Mouse (Mus musculus) intestine, embryonic 14.5 days (tissue): ENCODE results near the gene Mre11a. TPM values are rescaled to one million over a fixed set of nuclear protein-coding genes. Genes with fewer than 3 reads are reported as not detected.

Source experiments
- ATAC-seq: fragments of 200-750 bp; cut with Nextera tagmentation; replicated peaks from 2 replicates; pipeline ENCODE4 v1.8.0; 2017; ENCODE audit warnings: low read depth, moderate number of reproducible peaks, moderate TSS enrichment, moderate library complexity; ENCODE audit not compliant: low FRiP score, low TSS enrichment
- DNase-seq: peaks from one replicate; pipeline ENCODE4 v3.0.0-alpha.2; 2018; ENCODE audit warnings: low spot score
- H3K27ac ChIP-seq: fragments of 300-500 bp; sonication (generic); 2 replicates; pipeline ENCODE4 v1.5.1; 2014; ENCODE audit warnings: low read depth, mild to moderate bottlenecking, control low read depth
- H3K27me3 ChIP-seq: fragments of 300-500 bp; sonication (generic); replicated peaks from 2 replicates; pipeline ENCODE4 v1.6.1; 2014; ENCODE audit warnings: low read length, control low read depth; ENCODE audit not compliant: control insufficient read depth, insufficient read depth
- H3K36me3 ChIP-seq: fragments of 300-500 bp; sonication (generic); 2 replicates; pipeline ENCODE4 v1.6.1; 2014; ENCODE audit warnings: low read length, control low read depth; ENCODE audit not compliant: control insufficient read depth, insufficient read depth
- H3K4me1 ChIP-seq: fragments of 300-500 bp; sonication (generic); replicated peaks from 2 replicates; pipeline ENCODE4 v1.6.1; 2014; ENCODE audit warnings: low read length, control low read depth, mixed read lengths; ENCODE audit not compliant: control insufficient read depth, insufficient read depth
- H3K4me2 ChIP-seq: fragments of 300-500 bp; sonication (generic); 2 replicates; pipeline ENCODE4 v1.6.1; 2014; ENCODE audit warnings: low read length
- H3K4me3 ChIP-seq: fragments of 300-500 bp; sonication (generic); 2 replicates; pipeline ENCODE4 v1.5.1; 2014; ENCODE audit warnings: low read depth, low read length, control low read depth, mixed read lengths
- H3K9ac ChIP-seq: fragments of 300-500 bp; sonication (generic); 2 replicates; pipeline ENCODE4 v1.6.1; 2014; ENCODE audit warnings: mild to moderate bottlenecking, low read length
- H3K9me3 ChIP-seq: fragments of 300-500 bp; sonication (generic); 2 replicates; pipeline ENCODE4 v1.6.1; 2016; ENCODE audit warnings: low read length, control low read depth; ENCODE audit not compliant: control insufficient read depth
- WGBS: fragments of 180-500 bp; shearing (Covaris S2); extraction: QIAGEN DNeasy Blood & Tissue Kit; methylation state at CpG from one replicate; pipeline ENCODE4 v1.1.7; 2014; 5-methylcytosine and 5-hydroxymethylcytosine counted together
- polyA plus RNA-seq: library from polyadenylated mRNA; unstranded; fragments of >200 nt; fragmentation: Nextera tagmentation; extraction: Ambion mirVana; gene quantifications from 2 replicates; pipeline ENCODE4 v1.2.1, GENCODE M21; 2014

The Mre11a gene
- polyA plus RNA-seq, 1 experiment from 2014 or later = 29.6 TPM

DNA sequence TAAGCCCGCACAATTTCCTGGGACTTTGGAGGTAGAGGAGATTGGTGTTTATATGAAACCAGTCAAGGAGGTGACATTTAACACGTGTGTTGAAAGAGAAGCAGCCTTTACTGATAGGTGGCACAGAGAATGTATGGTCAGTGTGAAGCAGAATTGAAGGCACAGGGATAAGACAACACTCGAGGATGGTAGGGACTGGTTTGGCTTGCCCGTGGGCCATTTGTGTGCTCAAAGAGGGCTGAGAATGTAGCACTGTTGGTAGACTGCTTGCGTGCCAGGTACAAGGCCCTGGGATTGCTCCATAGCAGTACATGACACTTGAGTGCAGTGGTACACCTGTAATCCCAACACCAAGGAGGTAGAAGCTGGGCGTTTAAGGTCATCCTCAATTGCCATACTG is 2.9 kb downstream of the Mre11a start:
- Histone ChIP-seq H3K9me3 (no peaks in the 10 kb centered on the region), H3K4me2 (no peak overlapping the region), H3K4me3 (no peak overlapping the region), H3K27ac (no peak overlapping the region), H3K36me3 (peaks cover 58% of the 10 kb centered on the region), H3K9ac (no peak overlapping the region), H3K27me3 (no peaks in the 10 kb centered on the region), H3K4me1 (peaks cover 6% of the 10 kb centered on the region; the same call in 1 of the 2 replicates)
- 84% methylated on average over 6 of the region's 6 CpGs for WGBS
- DNase-seq (no peak), ATAC-seq (no peak)

DNA sequence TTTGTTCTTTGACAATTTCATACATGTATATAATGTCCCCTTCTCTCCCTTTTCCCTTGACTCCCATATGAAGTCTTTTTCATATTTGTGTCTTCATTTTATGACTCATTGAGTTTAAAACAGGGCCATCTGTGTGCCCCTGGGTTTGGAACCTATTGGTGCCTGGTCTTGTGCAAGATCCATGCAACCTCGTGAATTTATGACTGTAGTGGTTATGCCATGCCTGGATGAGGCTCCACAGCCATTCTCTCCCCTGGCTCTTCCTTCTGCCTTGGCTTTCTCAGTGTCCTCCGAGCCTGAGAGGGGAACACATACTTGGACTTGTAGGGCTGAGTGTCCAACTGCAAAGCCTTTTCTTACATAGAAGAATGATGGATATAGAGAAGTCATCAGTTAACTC is 21.3 kb downstream of the Mre11a start:
- Histone ChIP-seq H3K4me3 (no peak overlapping the region), H3K4me2 (no peak overlapping the region), H3K27me3 (no peaks in the 10 kb centered on the region), H3K36me3 (peaks cover 70% of the 10 kb centered on the region), H3K4me1 (no peaks in the 10 kb centered on the region), H3K9ac (no peak overlapping the region), H3K9me3 (no peaks in the 10 kb centered on the region), H3K27ac (no peak overlapping the region)
- DNase-seq (no peak), ATAC-seq (no peak)
- 86% methylated on average over 2 of the region's 2 CpGs for WGBS

DNA sequence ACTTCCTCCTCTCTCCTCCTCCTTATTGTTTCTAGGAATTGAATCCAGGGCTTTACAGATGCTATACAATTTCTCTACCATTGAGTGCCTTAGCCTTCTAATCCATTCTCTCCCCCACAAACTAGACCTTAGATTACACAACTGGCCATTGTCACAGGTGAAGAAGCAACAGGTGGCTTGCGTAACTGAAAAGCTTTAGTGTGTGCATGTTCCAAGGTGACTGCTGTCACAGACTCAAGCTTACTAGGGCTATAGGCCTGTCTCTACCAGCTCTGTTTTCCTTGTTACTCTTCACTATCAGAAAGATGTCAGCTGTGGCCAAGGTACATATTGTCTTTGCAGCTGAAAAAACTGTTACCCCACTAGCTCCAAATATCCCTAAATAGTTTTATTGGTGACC is 22.3 kb downstream of the Mre11a start:
- Histone ChIP-seq H3K4me3 (no peak overlapping the region), H3K9ac (no peak overlapping the region), H3K4me1 (no peaks in the 10 kb centered on the region), H3K4me2 (no peak overlapping the region), H3K36me3 (peaks cover 68% of the 10 kb centered on the region), H3K27me3 (no peaks in the 10 kb centered on the region), H3K9me3 (no peaks in the 10 kb centered on the region), H3K27ac (no peak overlapping the region)
- ATAC-seq (no peak), DNase-seq (no peak)
- WGBS = 91% methylated on average over 1 of the region's 1 CpGs

DNA sequence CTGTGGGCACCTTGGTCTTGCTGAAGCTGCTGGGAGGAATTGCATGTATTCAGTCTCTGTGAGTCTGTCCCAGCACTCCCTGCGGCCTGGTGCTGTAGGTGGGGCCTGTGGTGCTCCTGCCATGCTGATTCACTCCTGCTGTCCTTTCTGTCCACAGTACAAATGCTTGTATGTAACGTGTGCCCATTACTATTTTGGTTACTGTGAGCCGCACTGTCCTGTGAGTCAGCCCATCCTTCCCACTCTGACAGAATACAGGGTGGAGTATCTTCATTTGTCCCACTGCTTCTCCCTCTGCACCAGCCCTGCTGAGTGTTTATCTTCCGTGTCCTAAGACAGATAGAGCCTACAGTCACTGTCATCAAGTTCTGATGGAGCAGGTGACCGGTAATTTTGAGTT is 25.7 kb downstream of the Mre11a start:
- DNase-seq (no peak), ATAC-seq (no peak)
- Histone ChIP-seq H3K4me3 (no peak overlapping the region), H3K27me3 (no peaks in the 10 kb centered on the region), H3K4me1 (no peaks in the 10 kb centered on the region), H3K36me3 (peaks cover 77% of the 10 kb centered on the region), H3K9ac (no peak overlapping the region), H3K27ac (no peak overlapping the region), H3K4me2 (no peak overlapping the region), H3K9me3 (no peaks in the 10 kb centered on the region)
- 95% methylated on average over 5 of the region's 5 CpGs for WGBS

DNA sequence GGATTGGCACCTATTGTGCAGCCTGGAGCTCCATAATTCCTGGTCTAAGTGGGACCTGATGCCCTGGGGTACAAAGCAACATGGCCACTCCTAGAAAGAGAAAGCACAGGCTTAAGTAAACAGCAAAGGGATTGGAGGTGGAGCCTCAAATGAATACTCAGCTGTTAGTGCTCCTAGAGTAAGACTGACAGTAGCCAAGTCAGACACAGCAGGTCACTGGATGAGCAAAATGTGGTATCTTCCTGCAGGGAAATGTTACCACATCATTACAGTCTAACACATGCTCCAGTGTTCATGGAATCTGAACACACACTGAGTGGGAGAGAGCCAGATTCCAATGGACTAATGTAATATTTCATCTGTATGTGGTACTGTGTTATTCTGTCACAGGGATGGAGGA is 36.9 kb downstream of the Mre11a start:
- no peaks in the 10 kb centered on the region for H3K4me1 ChIP-seq
- ATAC-seq (no peak), DNase-seq (no peak)
- peaks cover 85% of the 10 kb centered on the region for H3K36me3 ChIP-seq
- no peaks in the 10 kb centered on the region for H3K9me3 ChIP-seq
- H3K4me3 ChIP-seq = no peak overlapping the region
- no peak overlapping the region for H3K27ac ChIP-seq
- H3K9ac ChIP-seq = no peak overlapping the region
- H3K27me3 ChIP-seq = no peaks in the 10 kb centered on the region
- no peak overlapping the region for H3K4me2 ChIP-seq

DNA sequence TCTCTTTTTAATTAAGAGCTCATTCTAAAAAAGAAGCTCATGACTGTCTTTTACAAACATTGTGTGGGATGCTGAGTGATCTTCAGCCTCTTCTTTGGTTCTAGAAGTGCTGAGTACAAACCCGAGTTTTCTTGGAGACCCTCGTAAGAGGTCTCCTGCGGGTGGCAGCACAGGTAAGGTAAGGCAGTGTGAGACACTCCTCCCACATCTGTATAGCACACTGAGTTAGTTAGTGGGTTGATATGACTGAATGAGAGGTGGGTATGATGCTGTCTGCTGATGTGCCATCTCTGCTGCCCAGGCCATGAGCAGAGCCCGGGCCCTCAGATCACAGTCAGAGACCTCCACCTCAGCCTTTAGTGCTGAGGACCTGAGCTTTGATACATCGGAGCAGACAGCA is 40.4 kb downstream of the Mre11a start:
- no peaks in the 10 kb centered on the region for H3K9me3 ChIP-seq
- 84% methylated on average over 5 of the region's 5 CpGs for WGBS
- no peaks in the 10 kb centered on the region for H3K27me3 ChIP-seq
- H3K27ac ChIP-seq = no peak overlapping the region
- ATAC-seq = no peak
- DNase-seq = no peak
- no peak overlapping the region for H3K9ac ChIP-seq
- H3K4me1 ChIP-seq = no peaks in the 10 kb centered on the region
- H3K4me3 ChIP-seq = no peak overlapping the region
- H3K36me3 ChIP-seq = peaks cover 75% of the 10 kb centered on the region
- no peak overlapping the region for H3K4me2 ChIP-seq

DNA sequence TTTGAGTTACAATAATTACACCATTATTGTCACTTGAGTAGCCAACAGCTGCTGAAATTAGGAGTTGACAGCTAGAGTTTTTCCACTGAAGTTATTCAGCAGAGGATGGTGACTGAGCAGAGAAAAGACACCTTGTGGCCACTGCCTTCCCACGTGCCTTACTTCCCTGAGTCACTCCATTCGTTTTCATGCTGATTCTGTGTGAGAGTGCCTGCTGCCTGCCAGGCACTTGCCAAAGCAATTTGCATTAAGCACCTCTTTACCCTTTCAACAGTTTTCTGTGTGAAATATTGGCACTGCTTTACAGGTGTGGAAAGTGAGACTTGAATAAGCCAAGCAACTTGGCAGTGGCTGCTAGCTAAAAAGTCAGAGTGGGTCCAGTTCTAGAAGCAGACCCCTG is 43.4 kb downstream of the Mre11a start:
- DNase-seq (no peak), ATAC-seq (no peak)
- no peak overlapping the region for H3K4me3 ChIP-seq
- 71% methylated on average over 2 of the region's 2 CpGs for WGBS
- no peaks in the 10 kb centered on the region for H3K9me3 ChIP-seq
- H3K36me3 ChIP-seq = peaks cover 75% of the 10 kb centered on the region
- H3K9ac ChIP-seq = no peak overlapping the region
- H3K4me2 ChIP-seq = no peak overlapping the region
- no peaks in the 10 kb centered on the region for H3K4me1 ChIP-seq
- H3K27me3 ChIP-seq = no peaks in the 10 kb centered on the region
- H3K27ac ChIP-seq = no peak overlapping the region

DNA sequence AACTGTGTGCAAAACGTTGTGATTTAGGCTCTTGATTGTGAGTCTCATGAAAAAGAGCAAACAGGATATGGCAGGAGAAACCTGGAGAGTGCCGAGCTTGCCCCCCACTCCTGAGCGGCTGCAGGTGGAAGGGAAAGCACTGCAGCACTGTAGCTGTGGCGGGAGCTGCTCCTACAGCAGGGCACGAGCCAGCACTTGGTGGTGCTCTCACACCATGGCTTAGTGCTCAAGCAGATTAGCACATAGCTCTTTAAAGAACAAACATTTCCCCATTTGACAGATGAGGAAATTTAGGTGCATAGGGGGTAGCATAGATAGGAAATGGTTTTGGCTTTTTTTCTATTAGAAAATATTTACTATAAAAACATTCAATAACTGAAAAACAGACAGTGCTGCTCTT is 47.6 kb downstream of the Mre11a start:
- no peak for DNase-seq
- Histone ChIP-seq H3K9me3 (no peaks in the 10 kb centered on the region), H3K36me3 (peaks cover 83% of the 10 kb centered on the region), H3K27ac (no peak overlapping the region), H3K4me2 (no peak overlapping the region), H3K27me3 (no peaks in the 10 kb centered on the region), H3K9ac (no peak overlapping the region), H3K4me1 (no peaks in the 10 kb centered on the region), H3K4me3 (no peak overlapping the region)
- 84% methylated on average over 5 of the region's 5 CpGs for WGBS
- no peak for ATAC-seq

DNA sequence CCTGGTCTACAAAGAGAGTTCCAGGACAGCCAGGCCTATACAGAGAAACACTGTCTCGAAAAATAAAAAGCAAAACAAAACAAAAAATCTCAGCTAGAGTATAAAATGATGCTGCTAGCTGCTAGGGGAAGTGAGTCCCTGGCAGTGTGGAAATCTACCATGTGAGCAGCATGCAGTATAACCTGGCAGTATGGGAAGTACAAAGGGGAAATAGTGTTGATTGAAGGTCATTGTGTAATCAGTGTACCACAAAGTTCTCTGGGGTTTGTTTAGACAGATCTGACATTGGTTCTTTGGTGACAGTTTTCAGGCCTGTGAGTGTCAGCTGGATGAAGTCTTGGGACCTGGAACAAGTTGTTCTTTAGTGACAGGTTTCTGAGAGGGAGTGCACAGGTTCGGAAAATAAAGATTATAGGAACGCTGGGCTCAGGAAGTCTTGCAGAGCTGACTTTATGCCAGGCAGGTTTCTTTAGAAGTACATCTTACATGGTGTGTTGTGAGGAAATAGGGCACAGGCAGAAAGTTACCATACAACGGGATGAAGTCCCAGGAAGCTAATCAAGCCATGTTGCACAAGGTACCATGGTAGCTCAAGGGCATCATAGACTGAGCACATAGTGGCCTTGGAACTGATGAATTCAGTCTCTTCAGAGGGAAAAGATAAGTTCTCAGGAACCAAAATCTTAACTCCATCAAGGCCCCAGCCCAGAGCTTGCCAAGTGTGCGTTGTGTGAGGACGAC is 51.1 kb downstream of the Mre11a start:
- Histone ChIP-seq H3K4me1 (no peaks in the 10 kb centered on the region; the same call in 1 of the 2 replicates), H3K36me3 (peaks cover 58% of the 10 kb centered on the region), H3K27ac (no peak overlapping the region), H3K4me2 (no peak overlapping the region), H3K4me3 (no peak overlapping the region), H3K9me3 (no peaks in the 10 kb centered on the region), H3K27me3 (no peaks in the 10 kb centered on the region), H3K9ac (no peak overlapping the region)
- DNase-seq (no peak), ATAC-seq (no peak)
- WGBS = 91% methylated on average over 6 of the region's 6 CpGs
